Mouse (Mus musculus): ENCODE data around the gene Stat3. TPM values are rescaled to one million over a fixed set of nuclear protein-coding genes. Genes with fewer than 3 reads are reported as not detected.

Gene Stat3
- polyA plus RNA-seq, 1 experiment from 2014 or later = 23.3 TPM

- 4% methylated on average over 52 of the region's 55 CpGs for WGBS
- DNase-seq (ENCODE audit: low spot score) (peak; percentile 28), ATAC-seq (0 out of 2 replicates have a peak, but pooled peaks have one; percentile 48)
- peak overlapping the region; percentile 47 for H3K9ac ChIP-seq (ENCODE audit: low read length)
- H3K27ac ChIP-seq (ENCODE audit: low read depth, low read length) = no peak overlapping the region
- peaks cover 34% of the 10 kb centered on the region for H3K27me3 ChIP-seq (replicated peaks; ENCODE audit: control insufficient read depth, insufficient read depth, low read length)
- H3K4me2 ChIP-seq (ENCODE audit: low read length) = peak overlapping the region; percentile 51
- no peaks in the 10 kb centered on the region for H3K4me1 ChIP-seq (ENCODE audit: control insufficient read depth, insufficient read depth, low read length)
- no peaks in the 10 kb centered on the region for H3K36me3 ChIP-seq (ENCODE audit: control insufficient read depth, insufficient read depth, low read length)
- peak overlapping the region; percentile 33 for H3K4me3 ChIP-seq (ENCODE audit: low read depth, low read length)
- H3K9me3 ChIP-seq (replicated peaks; ENCODE audit: control insufficient read depth, low read length) = no peaks in the 10 kb centered on the region
These were observed 78.9 kb downstream of the Stat3 start for GRCm38 (mm10) chr11:100860198-100861048.

- no peak overlapping the region for H3K4me3 ChIP-seq (ENCODE audit: low read depth, low read length)
- 53% methylated on average over 6 of the region's 6 CpGs for WGBS
- ATAC-seq = no peak
These were observed 79.7 kb downstream of the Stat3 start for GRCm38 (mm10) chr11:100859579-100860075.

GRCm38 (mm10) chr11:100858935-100859578 is 80.3 kb downstream of the Stat3 start, which contains the start of gene Stat5a:
Gene Stat5a (plus strand): TSS chr11:100859351.
- WGBS = 51% methylated on average over 9 of the region's 9 CpGs
- peak; percentile 40 for DNase-seq (ENCODE audit: low spot score)

More at GRCm38 (mm10) chr11:100859579-100860075, 79.7 kb downstream of the Stat3 start:
- Histone ChIP-seq H3K4me2 (ENCODE audit: low read length) (peak overlapping the region; percentile 51; the same call in 1 of the 2 replicates), H3K36me3 (ENCODE audit: control insufficient read depth, insufficient read depth, low read length) (no peaks in the 10 kb centered on the region), H3K27me3 (replicated peaks; ENCODE audit: control insufficient read depth, insufficient read depth, low read length) (peaks cover 34% of the 10 kb centered on the region), H3K4me1 (ENCODE audit: control insufficient read depth, insufficient read depth, low read length) (no peaks in the 10 kb centered on the region), H3K9ac (ENCODE audit: low read length) (no peak overlapping the region), H3K9me3 (replicated peaks; ENCODE audit: control insufficient read depth, low read length) (no peaks in the 10 kb centered on the region), H3K27ac (ENCODE audit: low read depth, low read length) (no peak overlapping the region)
- no peak for DNase-seq (ENCODE audit: low spot score)

GRCm38 (mm10) chr11:100857960-100858359 is 81.4 kb downstream of the Stat3 start:
- H3K27me3 ChIP-seq (replicated peaks; ENCODE audit: control insufficient read depth, insufficient read depth, low read length) = peaks cover 40% of the 10 kb centered on the region
- no peak overlapping the region for H3K9ac ChIP-seq (ENCODE audit: low read length)
- ATAC-seq = no peak
- H3K4me2 ChIP-seq (ENCODE audit: low read length) = no peak overlapping the region
- H3K4me1 ChIP-seq (ENCODE audit: control insufficient read depth, insufficient read depth, low read length) = no peaks in the 10 kb centered on the region
- no peak for DNase-seq (ENCODE audit: low spot score)
- no peak overlapping the region for H3K4me3 ChIP-seq (ENCODE audit: low read depth, low read length)
- H3K36me3 ChIP-seq (ENCODE audit: control insufficient read depth, insufficient read depth, low read length) = no peaks in the 10 kb centered on the region
- no peaks in the 10 kb centered on the region for H3K9me3 ChIP-seq (replicated peaks; ENCODE audit: control insufficient read depth, low read length)
- WGBS = 71% methylated on average over 6 of the region's 6 CpGs
- H3K27ac ChIP-seq (ENCODE audit: low read depth, low read length) = no peak overlapping the region

More at GRCm38 (mm10) chr11:100858935-100859578, 80.3 kb downstream of the Stat3 start, which contains the start of gene Stat5a:
- Histone ChIP-seq H3K27me3 (replicated peaks; ENCODE audit: control insufficient read depth, insufficient read depth, low read length) (peaks cover 34% of the 10 kb centered on the region), H3K9me3 (replicated peaks; ENCODE audit: control insufficient read depth, low read length) (no peaks in the 10 kb centered on the region), H3K4me1 (ENCODE audit: control insufficient read depth, insufficient read depth, low read length) (no peaks in the 10 kb centered on the region), H3K4me2 (ENCODE audit: low read length) (peak within 1 kb of the TSS; percentile 51), H3K27ac (ENCODE audit: low read depth, low read length) (no peak within 1 kb of the TSS), H3K9ac (ENCODE audit: low read length) (peak within 1 kb of the TSS; percentile 47), H3K36me3 (ENCODE audit: control insufficient read depth, insufficient read depth, low read length) (no peaks in the 10 kb centered on the region), H3K4me3 (ENCODE audit: low read depth, low read length) (peak within 1 kb of the TSS; percentile 33)
- no peak for ATAC-seq

- H3K4me2 ChIP-seq (ENCODE audit: low read length) = no peak overlapping the region
- H3K27ac ChIP-seq (ENCODE audit: low read depth, low read length) = no peak overlapping the region
- ATAC-seq (no peak), DNase-seq (ENCODE audit: low spot score) (no peak)
- H3K4me1 ChIP-seq (ENCODE audit: control insufficient read depth, insufficient read depth, low read length) = no peaks in the 10 kb centered on the region
- 84% methylated on average over 4 of the region's 4 CpGs for WGBS
- H3K36me3 ChIP-seq (ENCODE audit: control insufficient read depth, insufficient read depth, low read length) = no peaks in the 10 kb centered on the region
- H3K27me3 ChIP-seq (replicated peaks; ENCODE audit: control insufficient read depth, insufficient read depth, low read length) = peaks cover 21% of the 10 kb centered on the region
- no peak overlapping the region for H3K9ac ChIP-seq (ENCODE audit: low read length)
- H3K9me3 ChIP-seq (replicated peaks; ENCODE audit: control insufficient read depth, low read length) = no peaks in the 10 kb centered on the region
- no peak overlapping the region for H3K4me3 ChIP-seq (ENCODE audit: low read depth, low read length)
These were observed 84.2 kb downstream of the Stat3 start for GRCm38 (mm10) chr11:100855178-100855577.

- DNase-seq (ENCODE audit: low spot score) (no peak), ATAC-seq (no peak)
- 68% methylated on average over 4 of the region's 4 CpGs for WGBS
- H3K4me1 ChIP-seq (ENCODE audit: control insufficient read depth, insufficient read depth, low read length) = peaks cover 2% of the 10 kb centered on the region; the same call in 1 of the 2 replicates
- no peaks in the 10 kb centered on the region for H3K36me3 ChIP-seq (ENCODE audit: control insufficient read depth, insufficient read depth, low read length)
- no peak overlapping the region for H3K4me3 ChIP-seq (ENCODE audit: low read depth, low read length)
- no peak overlapping the region for H3K4me2 ChIP-seq (ENCODE audit: low read length)
- no peak overlapping the region for H3K9ac ChIP-seq (ENCODE audit: low read length)
- no peak overlapping the region for H3K27ac ChIP-seq (ENCODE audit: low read depth, low read length)
- peaks cover 14% of the 10 kb centered on the region for H3K27me3 ChIP-seq (replicated peaks; ENCODE audit: control insufficient read depth, insufficient read depth, low read length)
- H3K9me3 ChIP-seq (replicated peaks; ENCODE audit: control insufficient read depth, low read length) = no peaks in the 10 kb centered on the region
These were observed 85.1 kb downstream of the Stat3 start for GRCm38 (mm10) chr11:100854268-100854667.

GRCm38 (mm10) chr11:100853018-100853417 is 86.3 kb downstream of the Stat3 start:
- ATAC-seq (no peak), DNase-seq (ENCODE audit: low spot score) (no peak)
- Histone ChIP-seq H3K9me3 (replicated peaks; ENCODE audit: control insufficient read depth, low read length) (no peaks in the 10 kb centered on the region), H3K36me3 (ENCODE audit: control insufficient read depth, insufficient read depth, low read length) (no peaks in the 10 kb centered on the region), H3K4me2 (ENCODE audit: low read length) (no peak overlapping the region), H3K4me3 (ENCODE audit: low read depth, low read length) (no peak overlapping the region), H3K27ac (ENCODE audit: low read depth, low read length) (no peak overlapping the region), H3K4me1 (ENCODE audit: control insufficient read depth, insufficient read depth, low read length) (peaks cover 8% of the 10 kb centered on the region; the same call in 1 of the 2 replicates), H3K27me3 (replicated peaks; ENCODE audit: control insufficient read depth, insufficient read depth, low read length) (peaks cover 5% of the 10 kb centered on the region; the same call in 1 of the 2 replicates), H3K9ac (ENCODE audit: low read length) (no peak overlapping the region)
- 86% methylated on average over 5 of the region's 5 CpGs for WGBS

- no peak overlapping the region for H3K4me2 ChIP-seq (ENCODE audit: low read length)
- no peak for ATAC-seq
- no peak overlapping the region for H3K27ac ChIP-seq (ENCODE audit: low read depth, low read length)
- H3K36me3 ChIP-seq (ENCODE audit: control insufficient read depth, insufficient read depth, low read length) = no peaks in the 10 kb centered on the region
- H3K27me3 ChIP-seq (replicated peaks; ENCODE audit: control insufficient read depth, insufficient read depth, low read length) = peaks cover 5% of the 10 kb centered on the region; the same call in 1 of the 2 replicates
- H3K9me3 ChIP-seq (replicated peaks; ENCODE audit: control insufficient read depth, low read length) = no peaks in the 10 kb centered on the region
- no peak overlapping the region for H3K9ac ChIP-seq (ENCODE audit: low read length)
- 90% methylated on average over 2 of the region's 2 CpGs for WGBS
- H3K4me3 ChIP-seq (ENCODE audit: low read depth, low read length) = no peak overlapping the region
- peaks cover 8% of the 10 kb centered on the region; the same call in 1 of the 2 replicates for H3K4me1 ChIP-seq (ENCODE audit: control insufficient read depth, insufficient read depth, low read length)
- DNase-seq (ENCODE audit: low spot score) = no peak
These were observed 87.3 kb downstream of the Stat3 start for GRCm38 (mm10) chr11:100852088-100852487.

Data from forebrain, embryonic 14.5 days (tissue).